Mouse (Mus musculus): ENCODE results near the gene Dyrk1a. TPM values are rescaled to one million over a fixed set of nuclear protein-coding genes. Genes with fewer than 3 reads are reported as not detected.

The Dyrk1a gene
- total RNA-seq, 2 experiments from 2014 or later, result 121 to 124 TPM

- intact Hi-C loops (cut with DNase I), result no loop called here
- DNase-seq, result no peak
Measured at GRCm38 (mm10) chr16:94701141-94701540, 131.3 kb downstream of the Dyrk1a start.

DNA sequence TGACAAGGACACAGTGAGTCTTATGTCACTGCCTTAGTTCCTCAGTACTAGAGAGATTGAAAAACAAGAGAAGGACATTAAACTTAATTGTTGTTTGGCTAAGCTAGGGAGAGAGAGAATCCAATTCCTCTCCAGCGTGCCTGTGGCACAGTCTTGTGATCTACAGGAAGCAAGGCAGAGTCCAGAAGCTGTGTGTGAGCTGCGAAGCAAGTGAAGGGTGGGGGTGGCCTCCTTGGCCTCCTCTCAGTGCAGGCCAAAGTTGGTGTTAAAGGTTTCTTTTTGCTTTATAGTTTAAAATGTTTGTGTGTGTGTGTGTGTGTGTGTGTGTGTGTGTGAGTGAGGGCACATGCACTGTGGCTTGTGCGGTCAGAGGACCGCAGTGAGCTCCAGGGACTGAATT is 132.2 kb downstream of the Dyrk1a start:
- DNase-seq, result no peak
- intact Hi-C loops (cut with DNase I), result no loop called here

GRCm38 (mm10) chr16:94713480-94714094 is 143.8 kb downstream of the Dyrk1a start:
- intact Hi-C loops (cut with DNase I), result no loop called here
- peak; percentile 82 for DNase-seq

- intact Hi-C loops (cut with DNase I), result no loop called here
Measured at GRCm38 (mm10) chr16:94714483-94714882, 144.7 kb downstream of the Dyrk1a start.

DNA sequence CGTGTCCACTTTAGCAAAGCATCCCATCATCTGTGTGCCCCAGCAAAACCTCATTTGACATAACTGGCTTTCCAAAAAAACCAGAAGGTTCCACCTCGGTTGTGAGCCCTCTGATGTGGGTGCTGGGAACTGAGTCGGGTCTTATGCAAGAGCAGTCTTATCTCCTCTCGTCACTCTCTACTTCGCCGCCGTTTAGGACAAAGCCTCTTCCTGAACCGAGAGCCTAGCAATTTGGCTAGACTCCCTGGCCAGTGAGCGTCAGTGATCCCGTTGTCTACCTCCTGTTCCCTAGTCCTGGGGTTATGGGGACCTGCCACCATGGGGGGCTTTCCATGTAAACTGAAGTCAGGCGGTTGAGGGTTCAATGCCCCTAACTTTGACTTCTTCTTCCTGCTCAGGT is 147.2 kb downstream of the Dyrk1a start:
- DNase-seq, result no peak
- intact Hi-C loops (cut with DNase I), result no loop called here

More at GRCm38 (mm10) chr16:94714483-94714882, 144.7 kb downstream of the Dyrk1a start:
- peak; percentile 25 for DNase-seq

GRCm38 (mm10) chr16:94718919-94719318 is 149.1 kb downstream of the Dyrk1a start:
- intact Hi-C loops (cut with DNase I), result no loop called here
- DNase-seq, result no peak

DNA sequence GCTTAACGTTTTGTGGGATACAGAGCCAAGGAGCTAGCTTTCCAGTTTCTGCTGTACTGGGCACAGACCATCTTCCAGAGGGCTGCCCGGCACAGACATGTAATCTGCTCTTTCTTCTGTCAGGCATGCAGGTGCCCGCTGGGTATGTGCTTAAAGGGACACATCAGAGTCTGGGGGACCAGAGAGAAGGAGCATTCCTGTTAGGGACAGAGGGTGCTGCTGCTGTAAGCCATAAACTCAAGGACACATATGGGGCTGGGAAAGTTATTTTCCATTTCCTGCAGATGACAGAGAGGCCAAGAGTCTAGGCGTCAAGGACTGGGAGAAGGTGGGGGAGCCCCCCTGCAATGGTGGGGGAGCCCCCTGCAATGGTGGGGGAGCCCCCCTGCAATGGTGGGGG is 149.7 kb downstream of the Dyrk1a start:
- intact Hi-C loops (cut with DNase I), result no loop called here
- no peak for DNase-seq

DNA sequence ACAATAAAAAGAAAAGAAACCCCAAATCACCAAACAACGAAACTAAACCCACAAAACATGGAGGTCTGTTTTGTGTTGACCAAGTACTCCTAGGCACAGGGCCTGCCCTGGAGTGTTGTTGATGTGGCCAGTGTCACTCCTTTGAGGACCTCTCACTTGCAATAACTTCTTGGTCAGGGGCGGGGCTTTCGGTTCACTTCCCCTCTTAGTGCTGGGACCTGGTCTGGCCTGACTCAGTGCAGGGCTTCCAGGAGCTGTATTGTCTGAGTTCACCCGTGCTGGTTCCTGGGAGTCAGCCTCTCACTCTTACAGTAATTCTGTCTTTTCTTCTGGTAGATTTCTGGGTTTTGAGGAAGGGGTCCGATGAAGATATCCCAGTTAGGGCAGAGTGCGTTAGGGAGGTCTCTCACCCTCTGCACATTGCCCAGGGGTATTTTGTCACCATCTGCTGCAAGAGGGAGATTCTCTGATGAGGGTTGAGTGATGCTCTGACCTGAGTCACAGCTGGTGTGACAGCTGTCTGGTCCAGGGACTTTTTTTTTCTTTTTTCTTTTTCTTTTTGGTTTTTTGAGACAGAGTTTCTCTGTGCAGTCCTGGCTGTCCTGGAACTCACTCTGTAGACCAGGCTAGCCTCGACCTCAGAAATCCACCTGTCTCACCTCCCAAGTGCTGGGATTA is 150.8 kb downstream of the Dyrk1a start:
- intact Hi-C loops (cut with DNase I), result no loop called here
- DNase-seq, result no peak

GRCm38 (mm10) chr16:94721549-94722006 is 151.8 kb downstream of the Dyrk1a start:
- intact Hi-C loops (cut with DNase I), result no loop called here
- DNase-seq, result no peak

DNA sequence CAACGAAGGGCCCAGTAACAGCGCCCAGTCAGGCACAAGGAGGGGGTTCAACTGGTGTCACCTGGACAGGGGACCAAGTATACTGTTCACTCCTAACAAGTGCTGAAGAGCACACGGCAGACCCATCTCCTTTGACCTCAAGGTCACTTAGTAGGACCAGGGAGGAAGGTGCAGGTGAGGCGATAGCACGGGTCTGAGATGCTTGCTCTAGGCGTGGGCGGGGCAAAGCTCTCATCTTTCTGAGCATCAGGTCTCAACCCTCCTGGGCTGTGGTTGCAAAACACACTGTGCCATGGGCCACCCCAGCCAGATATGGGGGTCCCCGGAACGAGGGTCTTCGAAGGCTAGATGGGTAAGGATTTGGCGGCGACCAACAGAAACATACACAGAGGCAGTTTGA is 153.1 kb downstream of the Dyrk1a start:
- intact Hi-C loops (cut with DNase I), result no loop called here
- no peak for DNase-seq

DNA sequence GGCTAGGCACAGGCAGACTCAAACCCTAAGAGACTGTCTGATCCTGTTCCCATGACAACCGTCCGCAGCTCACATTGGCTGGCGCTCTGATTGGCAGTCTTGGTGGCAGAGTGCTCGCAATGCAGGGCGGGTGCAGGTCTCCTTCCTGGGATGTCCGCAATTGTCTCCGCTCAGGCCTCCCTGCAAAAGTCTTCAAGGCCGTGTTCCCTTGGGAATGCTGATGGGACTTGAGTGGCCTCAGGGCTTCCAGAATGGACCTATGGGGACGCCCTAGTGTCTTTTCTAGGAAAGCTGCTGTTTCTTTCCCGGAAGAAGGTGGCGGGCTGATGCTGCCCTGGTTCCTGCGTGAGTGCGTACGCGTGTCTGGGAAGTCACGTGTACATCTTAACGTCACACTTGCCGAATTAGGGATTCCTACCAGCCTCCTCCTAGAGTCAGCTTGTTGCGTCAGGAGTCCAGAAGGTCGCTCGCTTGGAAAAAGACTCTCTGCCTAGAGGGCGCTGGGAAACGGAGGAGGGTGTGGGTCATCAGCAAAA is 154.3 kb downstream of the Dyrk1a start:
- intact Hi-C loops (cut with DNase I), result no loop called here
- peak; percentile 86 for DNase-seq

DNA sequence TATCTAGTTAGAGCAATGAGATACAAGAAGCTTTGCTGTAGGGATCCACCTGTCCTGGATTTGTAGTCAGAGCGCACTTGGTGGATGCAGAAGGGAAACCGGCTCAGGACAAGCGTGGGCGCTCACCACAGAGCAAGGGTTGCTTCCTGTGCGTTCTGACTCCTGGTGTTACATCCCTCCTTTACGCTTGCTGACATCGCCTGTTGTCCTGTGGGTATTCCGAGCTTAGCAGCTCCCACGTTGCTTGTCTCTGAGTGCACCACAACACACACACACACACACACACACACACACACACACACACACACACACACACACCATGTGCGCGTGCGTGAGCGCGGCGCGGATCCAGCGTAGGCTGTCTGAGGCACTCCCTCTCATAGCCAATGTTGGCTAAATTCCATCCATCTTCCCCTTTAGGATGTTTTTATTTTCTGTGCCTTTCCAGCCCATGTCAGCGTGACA is 155.0 kb downstream of the Dyrk1a start:
- intact Hi-C loops (cut with DNase I), result no loop called here
- DNase-seq, result peak; percentile 35

- no peak for DNase-seq
- intact Hi-C loops (cut with DNase I), result no loop called here
Measured at GRCm38 (mm10) chr16:94729236-94729635, 159.4 kb downstream of the Dyrk1a start.

DNA sequence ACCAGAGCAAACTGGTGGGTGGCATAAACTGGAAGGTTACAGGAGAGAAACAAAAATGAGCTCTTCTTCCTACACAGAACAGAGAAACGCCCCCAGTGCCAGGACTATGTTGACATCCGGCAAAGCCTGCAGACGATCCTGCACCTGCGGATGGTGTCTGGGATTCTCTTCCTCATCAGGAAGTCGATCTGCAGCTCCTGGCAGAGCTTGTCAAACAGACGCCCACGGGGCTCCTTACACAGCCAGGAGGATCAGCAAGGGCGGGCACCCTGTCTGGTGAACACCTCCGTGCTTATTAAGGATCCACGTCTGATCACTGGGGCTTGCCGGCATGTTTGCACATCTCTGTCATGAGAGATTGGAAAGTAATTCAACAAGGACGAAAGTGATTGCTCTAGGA is 161.2 kb downstream of the Dyrk1a start:
- intact Hi-C loops (cut with DNase I), result no loop called here
- no peak for DNase-seq

DNA sequence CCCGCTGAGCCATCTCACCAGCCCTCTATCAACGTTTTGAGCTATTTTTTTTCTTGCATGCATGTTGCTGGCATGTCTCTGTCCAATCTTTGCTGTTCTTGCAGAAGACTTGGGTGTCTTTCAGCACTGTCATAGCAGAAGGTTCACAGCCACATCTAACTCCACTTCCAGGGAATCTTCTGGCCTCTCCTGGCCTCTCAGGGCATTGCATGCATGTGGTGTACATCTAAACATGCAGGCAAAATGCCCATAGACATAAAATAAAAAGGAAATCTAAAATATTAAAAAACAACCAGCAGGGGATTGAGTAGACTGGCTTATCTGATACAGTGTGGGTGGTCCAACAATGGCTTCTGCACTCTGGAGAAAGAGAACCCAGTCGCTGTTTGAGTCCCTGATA is 165.7 kb downstream of the Dyrk1a start:
- intact Hi-C loops (cut with DNase I), result no loop called here
- no peak for DNase-seq

GRCm38 (mm10) chr16:94736462-94737358 is 166.9 kb downstream of the Dyrk1a start:
- DNase-seq, result no peak
- intact Hi-C loops (cut with DNase I), result no loop called here

- no peak for DNase-seq
- intact Hi-C loops (cut with DNase I), result no loop called here
Measured at GRCm38 (mm10) chr16:94737359-94737687, 167.5 kb downstream of the Dyrk1a start.

GRCm38 (mm10) chr16:94743853-94744501 is 174.2 kb downstream of the Dyrk1a start:
- DNase-seq, result peak; percentile 36
- intact Hi-C loops (cut with DNase I), result no loop called here

- intact Hi-C loops (cut with DNase I), result no loop called here
- DNase-seq, result peak; percentile 65
Measured at GRCm38 (mm10) chr16:94745016-94745415, 175.2 kb downstream of the Dyrk1a start.
